Mouse (Mus musculus): ENCODE data around the gene E130309D02Rik. TPM values are rescaled to one million over a fixed set of nuclear protein-coding genes. Genes with fewer than 3 reads are reported as not detected.
A peak's percentile ranks its signal among the peaks of the same experiment; 100 is the strongest.

The E130309D02Rik gene
- total RNA-seq (2021) = 10 to 100 TPM; 22.5 to 22.8 TPM
- long read RNA-seq, transcript E130309D02Rik-201 (6 exons, 2,208 nt) = major isoform, 8 of 16 reads
- long read RNA-seq, partial matches to known transcripts = 4 of 16 reads
- long read RNA-seq, other reads (novel, unspliced or antisense) = 4 of 16 reads

DNA sequence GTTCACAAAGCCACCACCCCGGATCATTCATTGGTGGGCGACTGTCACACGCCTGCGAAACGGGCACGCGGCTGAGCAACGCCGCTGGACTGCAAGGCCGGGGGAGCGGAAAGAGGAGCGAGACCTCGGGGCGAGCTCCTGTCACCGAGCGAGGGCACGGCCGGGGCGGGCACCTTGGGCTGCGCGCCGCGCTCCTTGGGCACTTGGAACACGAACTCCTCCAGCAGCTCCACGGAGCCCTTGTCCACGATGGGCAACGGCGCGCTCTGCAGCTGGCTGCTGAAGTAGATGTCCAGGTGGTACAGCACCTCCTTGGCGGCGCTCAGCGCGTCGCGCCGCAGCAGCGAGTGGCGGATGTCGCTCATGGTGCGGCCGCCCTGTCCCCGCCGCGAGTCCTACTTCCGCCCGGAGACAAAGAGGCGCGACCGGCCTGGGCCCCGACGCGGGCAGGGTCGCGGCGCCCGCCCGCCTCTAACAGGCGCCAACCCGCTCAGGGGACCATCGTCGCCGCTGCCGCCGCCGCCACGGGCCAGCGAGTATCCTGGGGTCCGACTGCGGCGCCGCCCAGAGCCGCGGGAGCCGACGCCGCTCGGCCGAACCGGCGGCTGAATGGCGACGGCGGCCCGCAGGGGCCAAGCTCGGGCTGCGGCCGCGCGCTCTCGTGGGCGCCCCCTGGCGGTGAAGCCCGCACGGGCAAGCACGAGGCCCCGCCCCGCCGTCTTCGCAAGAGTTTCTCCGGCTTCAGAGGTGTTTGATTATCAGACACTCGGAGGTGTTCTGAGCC is at the start of gene E130309D02Rik:
Gene E130309D02Rik, minus strand, starts transcription at position 631 of the 784 bp plus-strand sequence.
- peak; percentile 89 to 95 for DNase-seq (ENCODE audit: low spot score in 2 of 2)

DNA sequence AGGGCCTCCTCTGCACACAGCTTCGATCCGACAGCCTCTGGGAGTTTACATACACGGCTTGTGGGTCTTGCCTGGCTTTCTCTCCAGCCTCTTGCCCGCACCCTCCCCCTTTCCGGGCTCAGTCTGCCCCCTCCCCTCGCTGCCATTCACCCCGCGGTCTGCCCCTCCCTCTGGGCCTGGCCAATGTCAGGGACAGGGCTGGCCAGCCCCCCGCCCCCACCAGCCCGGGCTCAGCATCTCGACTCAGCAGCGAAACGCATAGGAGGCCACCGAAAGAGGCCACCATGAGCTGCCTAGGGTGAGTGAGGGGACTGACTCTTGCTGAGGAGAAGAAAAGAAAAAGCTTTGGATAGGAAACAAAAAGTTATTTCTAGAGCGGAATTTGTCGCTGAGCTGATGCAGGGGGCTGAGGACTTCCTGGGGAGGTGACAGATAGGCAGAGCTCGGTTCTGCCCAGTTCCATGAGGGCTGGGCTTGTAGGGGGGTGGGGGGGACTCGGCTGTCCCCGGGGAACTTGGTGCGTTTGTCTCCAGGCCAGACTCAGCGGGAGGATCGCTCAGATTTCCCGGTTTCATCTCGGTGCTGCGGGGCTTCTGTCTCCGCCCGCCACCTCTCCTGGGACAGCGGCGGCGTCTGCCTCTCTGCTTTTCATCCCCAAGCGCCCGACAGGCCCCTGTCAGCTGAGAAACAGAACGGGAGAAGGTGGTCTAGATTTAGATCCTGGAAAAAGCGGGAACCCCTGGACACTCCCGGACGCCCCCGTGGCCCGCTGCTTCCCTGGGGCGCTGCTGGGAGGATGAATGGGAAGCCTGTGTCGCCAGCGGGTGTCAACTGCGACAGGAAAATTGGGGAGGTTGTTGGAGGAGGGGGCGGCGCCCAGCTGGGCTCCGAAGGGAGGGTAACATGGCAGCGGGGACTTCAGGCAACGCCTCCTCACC is 48.8 kb upstream of the E130309D02Rik start:
- peak; percentile 35 to 60 for DNase-seq (ENCODE audit: low spot score in 2 of 2)

DNA sequence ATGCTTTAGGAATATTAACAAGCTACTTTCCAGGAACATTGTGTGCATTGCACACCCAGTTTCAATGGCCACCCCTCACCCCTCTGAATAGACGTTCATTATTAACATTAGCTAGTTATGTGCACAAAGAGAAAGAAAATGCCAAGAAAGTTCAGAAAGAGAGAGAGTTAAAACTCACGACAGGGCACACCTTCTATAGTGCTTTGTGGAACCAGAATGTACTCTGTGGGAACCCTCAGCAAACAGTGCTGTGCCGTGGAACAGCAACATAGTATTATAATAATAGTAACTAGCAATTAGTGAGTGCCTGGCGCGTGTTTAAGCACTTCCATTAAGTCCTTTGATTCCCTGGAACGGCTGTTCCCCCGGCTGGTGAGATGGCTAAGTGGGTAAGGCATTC is 46.3 kb upstream of the E130309D02Rik start:
- peak in 1 of 2 experiments; percentile 18 for DNase-seq (ENCODE audit: low spot score in 2 of 2)

DNA sequence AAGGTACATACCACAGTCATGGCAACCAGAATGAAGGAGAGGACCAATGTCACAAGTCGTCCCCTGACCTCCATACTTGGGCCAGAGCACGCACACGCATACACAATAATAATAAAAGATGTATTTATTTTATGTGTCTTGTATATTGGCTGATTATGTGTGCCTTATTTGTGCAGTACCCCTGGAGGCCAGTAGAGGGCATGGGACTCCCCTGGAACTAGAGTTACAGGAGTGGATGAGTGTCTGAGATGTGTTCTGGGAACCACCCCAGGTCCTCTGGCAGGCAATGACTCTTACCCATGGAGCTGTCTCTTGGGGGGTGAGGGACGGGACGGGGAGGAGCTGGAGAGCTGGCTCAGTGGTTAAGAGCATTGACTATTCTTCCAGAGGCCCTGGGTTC is 44.8 kb upstream of the E130309D02Rik start:
- peak in 1 of 2 experiments; percentile 25 for DNase-seq (ENCODE audit: low spot score in 2 of 2)

GRCm38 (mm10) chr5:143359263-143359662 is 44.1 kb upstream of the E130309D02Rik start:
- no peak for DNase-seq (ENCODE audit: low spot score in 2 of 2)

DNA sequence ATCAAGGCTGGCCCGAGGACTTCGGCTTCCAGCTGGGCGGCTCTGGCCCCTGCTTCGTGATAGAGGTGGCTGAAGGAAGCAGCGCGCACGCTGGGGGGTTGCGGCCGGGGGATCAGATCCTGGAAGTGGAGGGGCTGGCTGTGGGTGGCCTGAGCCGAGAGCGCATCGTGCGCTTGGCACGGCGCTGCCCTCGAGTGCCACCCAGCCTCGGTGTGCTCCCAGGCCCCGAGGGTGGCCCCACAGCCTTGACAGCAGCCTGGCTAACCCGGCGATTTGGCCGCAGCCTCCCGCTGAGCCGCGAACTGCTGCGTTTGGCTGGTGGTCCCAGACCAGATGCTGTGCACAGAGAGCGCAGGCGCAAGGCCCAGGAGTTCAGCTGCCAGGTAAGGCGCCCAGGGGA is 42.4 kb upstream of the E130309D02Rik start:
- peak in 1 of 2 experiments; percentile 17 for DNase-seq (ENCODE audit: low spot score in 2 of 2)

DNA sequence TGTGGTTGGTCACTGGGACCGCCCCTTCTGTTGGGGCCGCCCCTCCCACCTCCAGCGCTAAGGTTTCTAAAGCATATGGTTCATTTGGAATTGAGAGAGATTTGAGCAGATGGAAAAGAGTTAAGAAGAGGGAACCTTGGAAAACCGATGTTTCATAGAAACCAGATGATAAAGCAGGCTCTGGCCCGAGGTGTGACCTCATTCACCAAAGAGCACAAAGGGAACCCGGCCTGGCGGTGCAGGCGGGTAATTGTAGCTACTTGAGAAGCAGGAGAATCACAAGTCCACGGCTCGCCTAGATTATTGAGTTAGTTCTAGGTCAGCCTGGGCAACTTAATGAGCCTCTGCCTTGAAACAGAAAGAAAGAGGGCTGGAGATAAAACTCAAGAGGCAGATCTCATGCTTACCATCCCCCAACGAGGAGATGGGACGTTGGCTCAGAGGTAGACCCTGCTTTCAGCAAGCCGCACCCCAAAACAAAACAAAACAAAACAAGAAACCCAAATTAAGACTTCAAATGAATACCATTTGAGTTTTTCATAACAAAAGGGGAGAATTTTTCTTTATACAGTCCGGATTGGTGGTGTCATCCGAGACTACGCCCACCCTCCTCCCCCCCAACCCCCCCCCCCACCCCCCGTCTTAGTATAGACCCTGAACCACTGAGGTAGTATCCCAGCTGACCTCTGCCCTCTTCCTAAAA is 41.7 kb upstream of the E130309D02Rik start, which contains the start of gene Grid2ip:
Gene Grid2ip, plus strand, starts transcription at position 653 of the 703 bp plus-strand sequence.
- DNase-seq (ENCODE audit: low spot score in 2 of 2) = no peak

GRCm38 (mm10) chr5:143356017-143356416 is 40.9 kb upstream of the E130309D02Rik start:
- no peak for DNase-seq (ENCODE audit: low spot score in 2 of 2)

GRCm38 (mm10) chr5:143346367-143346766 is 31.2 kb upstream of the E130309D02Rik start:
- no peak for DNase-seq (ENCODE audit: low spot score in 2 of 2)

GRCm38 (mm10) chr5:143339603-143340002 is 24.4 kb upstream of the E130309D02Rik start:
- DNase-seq (ENCODE audit: low spot score in 2 of 2) = no peak

DNA sequence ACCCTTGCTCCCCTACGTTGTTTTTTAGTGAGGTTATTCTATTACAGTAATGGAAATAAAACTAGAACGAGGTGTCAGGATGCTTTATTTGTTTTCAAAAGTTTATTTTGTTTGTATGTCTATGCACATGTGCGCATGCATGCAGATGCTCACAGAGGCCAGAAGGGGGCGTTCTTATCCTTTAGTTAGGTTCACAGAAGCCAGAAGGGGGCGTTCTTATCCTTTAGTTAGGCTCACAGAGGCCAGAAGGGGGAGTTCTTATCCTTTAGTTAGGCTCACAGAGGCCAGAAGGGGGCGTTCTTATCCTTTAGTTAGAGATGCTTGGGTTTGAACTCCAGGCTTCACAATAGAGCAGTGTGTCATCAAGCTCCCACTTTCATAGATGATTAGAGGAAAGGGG is 21.4 kb upstream of the E130309D02Rik start:
- DNase-seq (ENCODE audit: low spot score in 2 of 2) = no peak

DNA sequence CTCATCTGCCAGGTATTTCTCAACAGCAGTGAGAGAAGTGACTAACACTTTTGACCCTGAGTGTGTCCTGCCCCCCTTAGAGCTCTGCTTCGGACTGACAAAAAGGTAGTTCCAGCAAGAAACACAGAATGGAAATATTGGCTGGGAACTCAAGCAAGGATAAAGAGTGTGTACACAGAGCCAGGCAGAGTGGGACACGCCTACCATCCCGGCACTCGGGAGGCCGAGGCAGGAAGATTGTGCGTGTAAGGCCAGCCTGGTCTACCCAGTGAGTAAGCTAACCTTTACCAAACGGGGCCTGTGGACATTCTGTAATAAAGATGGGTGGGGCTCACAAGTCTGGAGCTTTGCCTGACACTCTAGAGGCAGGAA is 19.9 kb upstream of the E130309D02Rik start:
- DNase-seq (ENCODE audit: low spot score in 2 of 2) = no peak

DNA sequence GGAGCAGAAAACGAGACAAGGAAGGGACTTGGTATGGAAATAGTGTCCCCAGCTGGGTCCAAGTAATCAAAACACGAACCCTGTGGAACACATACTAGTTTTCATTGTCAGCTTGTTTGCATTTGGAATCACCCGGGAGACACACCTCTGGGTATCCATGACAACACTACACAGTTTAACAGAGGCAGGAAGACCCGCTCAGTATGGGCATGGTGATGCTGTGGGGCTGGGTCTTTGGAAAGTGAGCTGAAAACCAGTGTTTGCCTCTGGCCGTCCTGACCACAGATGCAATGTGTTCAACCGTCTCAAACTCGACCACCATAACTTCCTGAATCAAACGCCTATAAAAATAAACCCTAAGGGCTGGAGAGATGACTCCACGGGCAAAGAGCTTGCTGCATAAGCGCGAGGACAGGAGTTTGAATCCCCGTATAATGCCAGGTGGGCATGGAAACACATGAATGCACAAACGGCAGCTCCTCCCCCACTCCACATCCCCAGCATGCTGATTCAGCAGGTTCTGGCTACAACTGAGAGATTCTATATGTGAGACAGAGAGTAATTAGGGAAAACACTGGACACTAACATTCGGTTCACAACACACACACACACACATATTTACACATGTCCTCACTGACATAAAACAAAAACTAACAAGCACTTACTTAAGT is 19.4 kb upstream of the E130309D02Rik start:
- DNase-seq (ENCODE audit: low spot score in 2 of 2) = no peak

DNA sequence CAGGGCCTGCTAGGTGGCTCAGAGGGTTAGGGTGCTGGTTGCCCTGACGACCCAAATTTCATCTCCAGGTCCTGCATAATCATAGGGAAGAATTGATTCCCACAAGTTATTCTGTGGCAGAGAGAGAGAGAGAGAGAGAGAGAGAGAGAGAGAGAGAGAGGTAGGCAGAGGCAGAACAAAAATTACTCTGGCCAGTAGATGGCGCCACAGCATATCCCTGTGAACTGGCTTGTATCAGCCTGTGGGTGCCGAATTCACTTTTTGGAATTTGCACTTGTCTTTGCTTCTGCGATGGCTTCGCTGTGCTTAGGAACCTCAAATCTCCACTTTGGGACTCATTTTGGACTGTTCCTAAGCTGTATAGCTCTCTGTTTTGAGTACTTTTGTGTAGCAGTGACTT is 18.7 kb upstream of the E130309D02Rik start:
- peak; percentile 90 to 93 for DNase-seq (ENCODE audit: low spot score in 2 of 2)

DNA sequence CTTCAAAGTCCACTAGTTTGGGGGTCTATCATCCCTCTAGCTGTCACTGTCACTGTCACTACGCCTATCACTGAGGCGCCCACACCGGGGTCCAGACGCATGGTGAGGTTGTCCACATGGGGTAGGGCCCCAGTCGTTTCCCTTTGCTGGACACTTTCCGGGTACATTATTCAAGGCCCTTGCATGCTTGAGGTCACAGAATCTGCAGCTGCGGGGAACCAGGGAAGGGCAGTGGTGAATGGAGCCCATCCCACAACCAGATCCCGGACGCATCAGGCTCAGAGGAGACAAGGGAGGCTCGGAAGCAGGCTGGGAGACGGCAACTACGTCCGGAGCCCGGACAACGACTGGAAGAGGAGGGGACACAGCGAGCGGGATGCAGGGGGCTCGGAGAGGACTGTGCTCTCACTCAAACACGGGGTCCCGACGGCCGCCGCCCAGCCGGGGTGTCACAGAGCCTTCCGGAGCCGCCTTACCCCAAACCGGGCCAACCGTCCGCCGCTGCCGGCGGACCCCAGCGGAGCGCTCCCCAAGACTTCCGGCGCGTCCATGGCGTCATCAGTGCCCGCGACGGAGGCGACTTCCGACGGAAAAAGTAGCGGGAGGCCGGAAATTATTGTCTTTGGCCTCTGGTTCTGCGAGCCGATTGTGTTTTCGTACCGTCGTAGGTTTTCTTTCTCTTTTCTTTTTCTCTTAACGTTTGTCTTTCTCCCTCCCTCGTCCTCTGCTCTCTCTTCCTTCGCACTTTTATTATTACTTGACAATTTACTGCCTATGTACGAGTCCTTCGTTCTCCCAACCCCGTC is 13.7 kb upstream of the E130309D02Rik start, which contains the start of gene Zdhhc4:
Gene Zdhhc4, minus strand, starts transcription at position 567 of the 806 bp plus-strand sequence.
- DNase-seq (ENCODE audit: low spot score in 2 of 2) = peak; percentile 93

DNA sequence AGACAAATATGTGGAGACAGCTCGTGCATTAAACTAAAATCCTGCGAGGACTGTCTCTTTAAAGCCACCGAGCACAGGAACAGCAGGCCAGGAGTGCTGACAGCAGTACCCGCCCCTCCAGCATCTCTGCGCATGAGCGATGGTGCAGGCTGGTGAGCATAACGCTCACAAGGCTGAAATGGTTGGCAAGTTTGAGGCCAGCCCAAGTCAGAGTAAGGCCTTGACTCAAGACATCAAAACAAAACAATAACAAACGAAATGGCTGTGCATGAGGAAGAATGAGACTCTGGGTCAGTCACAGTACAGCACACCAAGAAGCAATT is 2.1 kb upstream of the E130309D02Rik start:
- DNase-seq (ENCODE audit: low spot score in 2 of 2) = no peak

- DNase-seq (ENCODE audit: low spot score in 2 of 2) = no peak
Measured at GRCm38 (mm10) chr5:143316605-143317287, 1.6 kb upstream of the E130309D02Rik start.

- no peak for DNase-seq (ENCODE audit: low spot score in 2 of 2)
Measured at GRCm38 (mm10) chr5:143315514-143315888, 341 bp upstream of the E130309D02Rik start.

DNA sequence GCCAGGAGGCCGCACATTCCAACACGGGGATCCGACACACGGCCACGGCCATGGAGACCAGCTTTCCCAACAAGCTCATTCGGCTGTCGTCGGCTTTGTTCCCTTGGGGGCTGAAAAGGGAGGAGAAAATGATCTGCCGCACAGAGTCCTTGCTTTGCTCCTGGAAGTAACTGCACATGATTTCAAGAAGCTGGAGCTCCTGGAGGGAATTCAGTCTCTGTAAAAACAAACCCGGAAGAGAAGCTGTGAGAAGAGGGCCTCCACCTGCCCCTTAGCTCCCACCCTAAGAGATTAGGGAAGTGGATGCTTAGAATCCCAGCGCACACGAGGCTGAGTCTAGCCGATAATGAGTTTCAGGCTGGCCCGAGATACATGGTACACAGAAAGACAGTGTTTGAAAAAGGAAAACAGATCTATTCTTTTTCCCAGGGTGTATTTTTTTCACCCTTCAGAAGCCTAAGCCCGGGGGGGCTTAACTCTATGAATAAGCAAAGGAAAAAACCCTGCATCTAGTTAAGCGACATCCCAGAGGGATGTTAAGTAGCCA is 904 bp downstream of the E130309D02Rik start:
- DNase-seq (ENCODE audit: low spot score in 2 of 2) = no peak
